Mouse (Mus musculus) bone marrow, adult 2 months (tissue): ENCODE measurements at regions not wholly inside any gene's neighbourhood (a gene's known extent, or its start where the extent isn't known, plus 50 kb on each side); places are given as distances from the start of the nearest gene placed in this dataset.

Experiments used
- H3K27ac ChIP-seq: fragments of 200-500 bp; 2 replicates; pipeline ENCODE4 v1.5.1; 2012; ENCODE audit warnings: low read depth, mild to moderate bottlenecking, control low read depth, inconsistent platforms, low read length; ENCODE audit not compliant: control insufficient read depth, poor library complexity, insufficient read depth
- H3K4me1 ChIP-seq: fragments of 200-500 bp; 2 replicates; pipeline ENCODE4 v1.6.1; 2011; ENCODE audit warnings: low read length; ENCODE audit not compliant: control insufficient read depth, insufficient read depth
- H3K4me3 ChIP-seq: fragments of 200-500 bp; replicated peaks from 2 replicates; pipeline ENCODE3; 2011; ENCODE audit warnings: mild to moderate bottlenecking, low read depth, low read length, control low read depth; ENCODE audit not compliant: control insufficient read depth
- CTCF ChIP-seq: fragments of 200-500 bp; IDR thresholded peaks from 2 replicates; pipeline ENCODE4 v1.5.1; 2011; ENCODE audit warnings: low read length, control low read depth; ENCODE audit not compliant: control insufficient read depth, insufficient read depth
- POLR2A ChIP-seq: fragments of 200-500 bp; IDR thresholded peaks from 2 replicates; pipeline ENCODE4 v1.6.1; 2011; ENCODE audit warnings: low read depth, mild to moderate bottlenecking, control low read depth, low read length, borderline replicate concordance; ENCODE audit not compliant: control insufficient read depth
- WGBS: fragments of 180-500 bp; shearing (Covaris S2); methylation state at CpG from one replicate; pipeline ENCODE4 v1.1.7; 2018; 5-methylcytosine and 5-hydroxymethylcytosine counted together

DNA sequence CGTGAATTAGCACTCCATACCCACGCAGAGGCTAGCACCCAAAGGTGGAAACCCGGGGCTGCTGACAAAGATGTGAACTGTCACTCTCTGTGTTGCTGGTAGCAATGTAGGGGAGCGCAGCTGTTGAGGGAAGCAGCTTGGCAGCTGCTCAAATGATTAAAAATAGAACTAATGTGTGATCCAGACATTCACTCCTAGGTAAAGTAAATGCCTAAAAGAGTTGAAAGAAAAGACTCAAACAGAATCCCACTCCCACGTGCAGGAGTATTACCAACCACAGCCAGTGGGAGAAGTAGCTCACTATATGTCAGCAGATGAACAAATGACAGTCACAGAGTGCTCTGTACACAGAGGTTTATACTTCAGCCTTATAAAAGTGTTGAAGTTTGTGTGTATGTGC, 558.0 kb downstream of the Ptprc start:
- H3K27ac ChIP-seq, result no peak overlapping the region
- WGBS, result 36% methylated on average over 5 of the region's 5 CpGs
- no peak for TF ChIP-seq POLR2A
- H3K4me1 ChIP-seq, result no peaks in the 10 kb centered on the region
- no peak overlapping the region for H3K4me3 ChIP-seq

DNA sequence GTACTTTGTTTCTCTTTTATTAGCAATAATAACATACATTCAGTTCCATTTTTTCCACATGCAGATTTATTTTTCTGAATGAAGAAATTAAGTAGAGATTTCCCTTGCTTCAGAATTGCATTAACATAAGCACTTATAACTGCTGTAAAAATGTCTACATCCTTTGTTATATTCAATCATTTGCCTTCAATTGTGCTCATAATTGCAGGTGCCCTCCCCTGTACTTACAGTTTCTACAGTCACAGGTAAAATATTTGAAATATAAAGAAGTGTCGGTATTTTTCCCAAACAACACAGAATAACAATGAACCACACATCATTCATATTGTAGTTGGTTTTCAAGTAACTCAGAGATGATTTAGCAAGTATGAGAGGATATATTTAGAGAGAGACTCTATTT, 568.8 kb downstream of the Ptprc start:
- Histone ChIP-seq H3K4me1 (no peaks in the 10 kb centered on the region), H3K4me3 (no peak overlapping the region), H3K27ac (no peak overlapping the region)
- TF ChIP-seq CTCF, result no peak
- no peak for TF ChIP-seq POLR2A
- 79% methylated on average over 1 of the region's 1 CpGs for WGBS

DNA sequence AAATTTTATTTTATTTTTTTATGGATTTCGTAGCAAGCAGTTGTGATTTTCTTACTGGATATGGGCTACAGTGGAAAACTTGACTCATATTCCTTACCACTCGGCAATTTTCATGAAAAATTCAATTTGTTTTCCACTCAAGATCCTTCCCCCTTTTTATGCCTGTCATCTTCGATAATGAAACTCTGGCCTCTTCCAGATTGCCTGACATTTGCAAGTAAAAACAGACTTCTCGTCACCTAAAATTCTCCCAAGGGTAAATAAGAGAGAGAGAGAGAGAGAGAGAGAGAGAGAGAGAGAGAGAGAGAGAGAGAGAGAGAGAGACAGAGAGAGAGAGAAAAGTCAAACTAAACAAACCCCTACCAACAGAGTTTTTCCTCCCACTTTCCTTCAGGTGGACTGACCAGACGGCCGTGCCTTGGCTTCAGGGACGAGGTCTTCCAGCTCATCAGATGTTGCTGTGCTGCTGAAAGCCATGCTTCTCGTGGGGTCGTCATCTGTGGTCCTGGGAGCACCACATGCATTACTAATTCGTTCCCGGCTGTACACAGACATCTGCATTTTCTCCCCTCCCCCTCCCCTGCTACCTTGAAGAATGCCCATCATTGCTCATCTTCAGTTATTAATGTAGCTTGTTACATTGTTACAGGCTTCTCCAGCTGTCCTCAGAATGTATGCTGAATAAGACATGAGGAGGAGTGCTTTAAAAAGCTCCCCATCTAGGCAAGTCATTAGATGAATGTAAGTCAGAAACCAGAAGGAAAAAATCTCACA, 569.4 kb downstream of the Ptprc start:
- TF ChIP-seq CTCF, result no peak
- no peak for TF ChIP-seq POLR2A
- H3K27ac ChIP-seq, result no peak overlapping the region
- 78% methylated on average over 11 of the region's 11 CpGs for WGBS
- H3K4me1 ChIP-seq, result no peaks in the 10 kb centered on the region
- H3K4me3 ChIP-seq, result no peak overlapping the region

DNA sequence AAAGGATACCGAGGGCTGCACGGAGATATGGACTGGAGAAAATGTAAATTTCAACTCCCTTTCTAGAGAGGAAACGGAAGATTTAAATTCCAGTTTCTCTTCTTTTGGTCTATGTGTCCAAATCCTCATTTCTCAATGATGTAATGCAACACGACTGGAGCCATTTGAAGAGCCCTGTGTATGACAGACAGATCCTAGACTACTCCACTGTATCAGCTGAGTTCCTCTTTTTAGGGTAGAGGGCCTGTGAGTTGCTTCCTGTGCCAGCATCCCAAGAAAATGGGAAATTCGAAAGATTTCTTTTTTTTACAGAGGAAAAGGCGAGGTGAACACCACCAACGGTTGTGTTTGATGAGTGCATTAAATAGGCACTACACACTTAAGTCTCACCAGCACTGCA, 581.8 kb downstream of the Ptprc start:
- H3K27ac ChIP-seq, result no peak overlapping the region
- H3K4me3 ChIP-seq, result no peak overlapping the region
- no peaks in the 10 kb centered on the region for H3K4me1 ChIP-seq
- TF ChIP-seq POLR2A, result no peak
- no peak for TF ChIP-seq CTCF
- WGBS, result 39% methylated on average over 7 of the region's 7 CpGs

DNA sequence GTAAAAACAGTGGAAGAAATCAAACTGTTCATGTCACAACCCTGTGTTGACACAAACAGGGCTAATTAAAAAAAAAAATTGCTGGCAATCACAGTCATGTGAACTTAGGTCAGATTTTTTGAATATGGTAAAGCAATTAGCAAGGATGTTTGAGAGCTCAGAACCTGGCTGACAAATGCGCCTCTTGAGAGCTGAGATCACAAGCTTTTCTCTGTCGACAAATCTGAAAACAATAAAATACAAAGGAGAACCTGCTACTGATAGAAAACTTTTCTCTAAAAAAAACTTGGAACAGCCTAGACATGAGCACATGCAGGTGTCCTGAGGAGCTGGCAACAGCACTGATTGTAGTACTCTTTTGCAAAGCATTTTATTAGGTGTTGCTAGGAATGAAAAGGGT, 583.6 kb downstream of the Ptprc start:
- H3K27ac ChIP-seq, result no peak overlapping the region
- H3K4me3 ChIP-seq, result no peak overlapping the region
- WGBS, result 82% methylated on average over 2 of the region's 2 CpGs
- TF ChIP-seq CTCF, result no peak
- no peak for TF ChIP-seq POLR2A
- no peaks in the 10 kb centered on the region for H3K4me1 ChIP-seq

DNA sequence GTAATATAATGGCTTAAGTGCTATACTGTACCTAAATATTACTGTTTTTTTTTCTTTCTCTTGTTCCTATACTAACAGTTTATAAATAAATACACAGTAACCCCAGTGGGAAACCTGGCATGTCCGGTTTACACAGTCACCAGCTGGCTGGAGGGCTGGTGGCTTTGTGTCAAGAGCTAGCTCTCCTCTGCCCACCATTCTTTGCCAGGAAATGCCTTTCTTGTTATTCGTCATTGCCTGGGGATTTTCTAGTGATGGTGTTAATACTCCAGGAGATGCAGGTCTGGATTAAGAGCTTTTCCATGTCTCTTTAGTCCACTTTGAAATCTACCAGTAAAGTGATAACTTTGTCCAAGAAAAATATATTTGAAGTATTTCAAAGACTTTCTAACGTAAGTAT, 584.2 kb downstream of the Ptprc start:
- no peak overlapping the region for H3K27ac ChIP-seq
- 44% methylated on average over 3 of the region's 3 CpGs for WGBS
- no peaks in the 10 kb centered on the region for H3K4me1 ChIP-seq
- H3K4me3 ChIP-seq, result no peak overlapping the region
- TF ChIP-seq CTCF, result no peak
- no peak for TF ChIP-seq POLR2A

DNA sequence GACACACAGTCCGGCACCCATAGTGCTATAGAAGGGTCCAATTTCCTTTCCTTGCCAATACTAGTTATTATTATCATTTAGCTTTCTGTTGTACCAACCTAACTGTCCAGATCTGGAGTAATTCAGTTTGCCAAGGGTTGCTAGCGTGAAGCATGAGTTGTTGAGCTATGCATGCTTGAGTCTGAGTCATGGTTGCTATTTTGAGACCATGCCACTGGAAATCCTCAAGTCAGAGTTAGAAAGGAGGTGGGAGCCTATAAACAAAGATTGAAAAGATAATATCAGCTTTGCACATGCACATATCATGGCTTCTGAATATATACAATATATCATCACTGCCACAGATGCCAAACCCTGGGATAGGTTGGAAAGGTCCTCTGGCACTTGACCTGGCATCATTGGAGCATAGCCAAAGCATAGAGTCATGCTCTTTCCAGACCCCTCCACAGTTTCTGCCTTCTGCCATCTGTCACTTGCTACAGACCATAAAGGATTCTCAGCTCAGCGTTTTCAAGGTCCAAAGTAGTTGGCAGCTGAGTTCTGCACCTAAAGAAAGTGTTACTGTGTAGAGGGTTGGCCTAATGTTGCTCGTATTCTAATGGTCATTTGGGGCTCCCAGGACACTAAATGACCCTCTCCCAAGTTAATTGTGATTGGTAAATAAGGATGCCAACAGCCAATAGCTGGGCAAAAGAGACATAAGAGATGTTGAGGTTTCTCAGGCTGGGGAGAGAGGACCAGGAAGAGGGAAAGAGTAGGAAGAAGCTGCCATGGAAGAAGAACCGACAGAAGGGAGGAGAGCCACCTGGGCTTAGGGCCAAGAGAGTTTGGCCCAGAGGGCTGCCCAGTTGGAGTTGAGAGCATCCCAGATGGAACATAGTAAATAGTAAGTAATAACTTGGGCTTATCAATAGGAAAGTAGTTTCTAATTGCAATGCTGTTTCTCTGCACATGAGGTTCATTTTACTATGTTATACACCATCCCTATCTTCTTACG, 586.9 kb downstream of the Ptprc start:
- WGBS, result 70% methylated on average over 6 of the region's 6 CpGs

DNA sequence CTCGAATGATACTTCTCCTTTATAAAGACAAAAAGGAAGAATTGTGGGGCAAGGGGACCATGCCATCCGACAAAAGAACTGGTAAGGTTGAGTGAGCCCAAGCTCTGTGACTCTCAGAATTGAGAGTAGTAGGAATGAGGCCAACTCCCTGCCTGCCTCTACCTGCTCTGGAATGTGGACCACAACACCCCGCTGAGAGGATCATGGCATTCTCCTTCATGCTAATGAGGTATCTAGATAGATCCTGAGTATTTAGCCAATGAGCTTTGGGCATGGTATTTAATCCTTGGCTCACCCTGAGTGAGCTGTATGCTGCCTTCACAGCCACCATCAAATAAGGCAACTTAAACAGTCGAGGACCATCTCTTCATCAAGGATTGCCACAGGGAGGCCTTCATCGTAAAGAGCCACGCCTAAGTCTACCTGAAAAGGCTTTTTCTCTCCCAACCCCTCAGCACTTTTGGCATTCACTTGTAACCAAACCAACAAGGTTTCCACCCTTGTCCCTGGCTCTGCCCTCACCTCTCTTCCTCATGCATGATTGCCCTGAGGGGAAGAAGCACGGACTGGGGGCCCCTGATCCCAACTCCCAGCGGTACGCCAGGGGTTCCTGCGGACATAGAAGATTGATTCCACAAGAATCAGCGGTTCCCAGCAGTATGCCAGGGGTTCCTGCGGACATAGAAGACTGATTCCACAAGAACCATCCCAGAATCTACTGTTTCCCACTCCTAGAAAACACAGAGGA, 587.9 kb downstream of the Ptprc start:
- TF ChIP-seq CTCF (no peak), POLR2A (no peak)
- WGBS, result 85% methylated on average over 12 of the region's 12 CpGs
- no peak overlapping the region for H3K4me3 ChIP-seq

More for the DNA sequence above, 586.9 kb downstream of the Ptprc start:
- Histone ChIP-seq H3K4me3 (no peak overlapping the region), H3K4me1 (no peaks in the 10 kb centered on the region), H3K27ac (no peak overlapping the region)
- no peak for TF ChIP-seq CTCF
- TF ChIP-seq POLR2A, result no peak

More for the DNA sequence above, 587.9 kb downstream of the Ptprc start:
- Histone ChIP-seq H3K4me1 (no peaks in the 10 kb centered on the region), H3K27ac (no peak overlapping the region)
